Comparison of ENCODE assay signal across 8 mouse cellular contexts in the genomic region with DNA sequence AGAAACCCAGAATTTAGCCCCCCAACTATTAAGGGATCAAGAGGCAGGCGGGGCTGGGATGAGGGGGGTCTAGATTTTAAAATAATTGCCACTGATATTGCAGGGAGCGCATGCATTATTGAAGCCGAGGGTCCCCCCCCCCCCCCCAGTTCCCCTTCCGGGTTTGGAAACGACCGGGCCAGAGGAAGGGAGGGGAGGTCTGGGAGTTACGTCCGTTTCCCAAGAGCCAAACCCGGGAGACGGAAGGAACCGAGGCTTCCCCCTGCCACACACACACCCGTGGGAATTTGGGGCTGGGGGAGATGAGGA. TPM values are rescaled to one million over a fixed set of nuclear protein-coding genes. Genes with fewer than 3 reads are reported as not detected.
DNase-seq lines count a peak whose midpoint lies in the region; ATAC-seq and TF ChIP-seq lines count a peak whose summit lies in the region.

No protein-coding gene starts in this region.

- 0 out of 2 replicates have a peak, but pooled peaks have one; percentile 12 for ATAC-seq in embryonic facial prominence, embryonic 15.5 days (ENCODE audit: insufficient number of reproducible peaks, low FRiP score, low TSS enrichment, low read depth)
- no peak for ATAC-seq in neural tube, embryonic 14.5 days (ENCODE audit: low read depth)

- intact Hi-C loops in left cerebral cortex, postnatal 10 days (cut with DNase I) = loop anchor here (5.0 kb wide), 1 partner anchor 55 kb away; no protein-coding TSS in a partner anchor

- H3K27me3 ChIP-seq in liver, adult 2 months (ENCODE audit: control insufficient read depth, insufficient read depth, low read length) = no peaks in the 10 kb centered on the region
- no peaks in the 10 kb centered on the region for H3K27me3 ChIP-seq in embryonic facial prominence, embryonic 15.5 days
- no peaks in the 10 kb centered on the region for H3K27me3 ChIP-seq in limb, embryonic 10.5 days (ENCODE audit: low read depth, poor library complexity, severe bottlenecking)
- no peaks in the 10 kb centered on the region for H3K27me3 ChIP-seq in neural tube, embryonic 14.5 days (ENCODE audit: control insufficient read depth, insufficient read depth, low read length)

- H3K4me2 ChIP-seq in embryonic facial prominence, embryonic 15.5 days (replicated peaks) = peak overlapping the region; percentile 83
- peak overlapping the region; percentile 93 for H3K4me2 ChIP-seq in neural tube, embryonic 14.5 days (ENCODE audit: low read depth, low read length)

- peaks cover 19% of the 10 kb centered on the region for H3K79me2 ChIP-seq in liver, adult 2 months (ENCODE audit: control insufficient read depth, insufficient read depth, low read length)

- peaks cover 9% of the 10 kb centered on the region for H3K36me3 ChIP-seq in liver, adult 2 months (ENCODE audit: control insufficient read depth, insufficient read depth, low read length)
- peaks cover 24% of the 10 kb centered on the region for H3K36me3 ChIP-seq in embryonic facial prominence, embryonic 15.5 days
- H3K36me3 ChIP-seq in limb, embryonic 10.5 days = peaks cover 29% of the 10 kb centered on the region
- peaks cover 21% of the 10 kb centered on the region for H3K36me3 ChIP-seq in neural tube, embryonic 14.5 days (ENCODE audit: control insufficient read depth, insufficient read depth, low read length)

- peak overlapping the region; percentile 92 for H3K27ac ChIP-seq in liver, adult 2 months (replicated peaks; ENCODE audit: insufficient read depth, low read depth, low read length)
- H3K27ac ChIP-seq in embryonic facial prominence, embryonic 15.5 days (replicated peaks) = peak overlapping the region; percentile 94
- peak overlapping the region; percentile 97 for H3K27ac ChIP-seq in limb, embryonic 10.5 days
- H3K27ac ChIP-seq in neural tube, embryonic 14.5 days (ENCODE audit: low read depth, low read length) = peak overlapping the region; percentile 94

- WGBS in liver, adult 2 months = 0% methylated on average over 12 of the region's 12 CpGs
- WGBS in embryonic facial prominence, embryonic 15.5 days = 0% methylated on average over 11 of the region's 12 CpGs
- under 1% methylated on average over 12 of the region's 12 CpGs for WGBS in limb, embryonic 10.5 days
- WGBS in neural tube, embryonic 14.5 days = 0% methylated on average over 10 of the region's 12 CpGs

- TF ChIP-seq POLR2A in liver, adult 2 months (IDR thresholded peaks at IDR 0.05; ENCODE audit: extremely low read depth, insufficient read depth, low read length) = no peak

- H3K9me3 ChIP-seq in embryonic facial prominence, embryonic 15.5 days (replicated peaks) = no peaks in the 10 kb centered on the region
- H3K9me3 ChIP-seq in limb, embryonic 10.5 days (replicated peaks) = no peaks in the 10 kb centered on the region
- no peaks in the 10 kb centered on the region for H3K9me3 ChIP-seq in neural tube, embryonic 14.5 days (ENCODE audit: control insufficient read depth, low read length)

- no peak for TF ChIP-seq CTCF in liver, adult 2 months (IDR thresholded peaks at IDR 0.05; ENCODE audit: low read depth, low read length)

- peak overlapping the region; percentile 83 for H3K9ac ChIP-seq in liver, adult 2 months (ENCODE audit: low read depth, low read length)
- peak overlapping the region; percentile 82 for H3K9ac ChIP-seq in embryonic facial prominence, embryonic 15.5 days
- H3K9ac ChIP-seq in neural tube, embryonic 14.5 days (replicated peaks; ENCODE audit: low read depth, low read length) = peak overlapping the region; percentile 93

- H3K4me3 ChIP-seq in liver, adult 2 months (ENCODE audit: insufficient read depth, low read depth, low read length) = peak overlapping the region; percentile 78
- H3K4me3 ChIP-seq in embryonic facial prominence, embryonic 15.5 days (replicated peaks) = peak overlapping the region; percentile 75
- H3K4me3 ChIP-seq in limb, embryonic 10.5 days = peak overlapping the region; percentile 77
- peak overlapping the region; percentile 94 for H3K4me3 ChIP-seq in neural tube, embryonic 14.5 days (ENCODE audit: low read depth, low read length)

- no peak for DNase-seq in liver, adult 2 months (ENCODE audit: extremely low read depth, low read depth, low spot score)
- DNase-seq in liver = no peak
- no peak for DNase-seq in limb, embryonic 10.5 days (ENCODE audit: low spot score)
- DNase-seq in ovary, postnatal 14 days (ENCODE audit: low spot score) = no peak
- DNase-seq in left cerebral cortex, postnatal 10 days (ENCODE audit: extremely low spot score in 1 of 2, low spot score in 2 of 2) = no peak
- DNase-seq in urinary bladder, postnatal 36 days (ENCODE audit: low spot score in 2 of 2) = no peak

- H3K4me1 ChIP-seq in liver, adult 2 months (ENCODE audit: control insufficient read depth, insufficient read depth, low read length) = peaks cover 7% of the 10 kb centered on the region; the same call in 1 of the 2 replicates
- H3K4me1 ChIP-seq in embryonic facial prominence, embryonic 15.5 days = peaks cover 28% of the 10 kb centered on the region
- H3K4me1 ChIP-seq in limb, embryonic 10.5 days = peaks cover 41% of the 10 kb centered on the region
- peaks cover 9% of the 10 kb centered on the region; the same call in 1 of the 2 replicates for H3K4me1 ChIP-seq in neural tube, embryonic 14.5 days (ENCODE audit: control insufficient read depth, insufficient read depth, low read length)

RNA-seq across cellular contexts. Expression of gene Epo, which starts 0.3 kb away (rescaled TPM):
- total RNA-seq in liver, adult 2 months (2014; rRNA removed) = not detected in 2 replicates
- not detected in 2 replicates for polyA plus RNA-seq in liver, adult 2 months (2012; rRNA removed)
- polyA plus RNA-seq in embryonic facial prominence, embryonic 15.5 days (2015; fragmentation: Nextera tagmentation; extraction: Ambion mirVana) = not detected in 2 replicates
- 1.5 and 2.4 TPM in 2 replicates for polyA plus RNA-seq in limb, embryonic 10.5 days (2016; fragmentation: Nextera tagmentation; extraction: Ambion mirVana)
- not detected in 2 replicates for polyA plus RNA-seq in neural tube, embryonic 14.5 days (2014; fragmentation: Nextera tagmentation; extraction: Ambion mirVana)
- total RNA-seq in left cerebral cortex, postnatal 10 days (2021) = not detected

RNA-seq across cellular contexts. Expression of gene Gnb2, which starts 0.5 kb away (rescaled TPM):
- total RNA-seq in liver, adult 2 months (2014; rRNA removed) = 87.2 and 134 TPM in 2 replicates
- 332 and 431 TPM in 2 replicates for polyA plus RNA-seq in liver, adult 2 months (2012; rRNA removed)
- polyA plus RNA-seq in embryonic facial prominence, embryonic 15.5 days (2015; fragmentation: Nextera tagmentation; extraction: Ambion mirVana) = 442 and 451 TPM in 2 replicates
- polyA plus RNA-seq in limb, embryonic 10.5 days (2016; fragmentation: Nextera tagmentation; extraction: Ambion mirVana) = 257 and 295 TPM in 2 replicates
- polyA plus RNA-seq in neural tube, embryonic 14.5 days (2014; fragmentation: Nextera tagmentation; extraction: Ambion mirVana) = 553 and 557 TPM in 2 replicates
- total RNA-seq in left cerebral cortex, postnatal 10 days (2021) = 1,000 to 10,000 TPM in 1 of 2 experiments, 100 to 1,000 TPM in 1; 996 to 1,005 TPM

RNA-seq across cellular contexts. Expression of gene Gigyf1, which starts 14.4 kb away (rescaled TPM):
- 2.7 and 4.2 TPM in 2 replicates for total RNA-seq in liver, adult 2 months (2014; rRNA removed)
- polyA plus RNA-seq in liver, adult 2 months (2012; rRNA removed) = 9.3 and 14.0 TPM in 2 replicates
- 12.7 and 15.5 TPM in 2 replicates for polyA plus RNA-seq in embryonic facial prominence, embryonic 15.5 days (2015; fragmentation: Nextera tagmentation; extraction: Ambion mirVana)
- polyA plus RNA-seq in limb, embryonic 10.5 days (2016; fragmentation: Nextera tagmentation; extraction: Ambion mirVana) = 13.5 and 14.6 TPM in 2 replicates
- 16.3 and 21.2 TPM in 2 replicates for polyA plus RNA-seq in neural tube, embryonic 14.5 days (2014; fragmentation: Nextera tagmentation; extraction: Ambion mirVana)
- total RNA-seq in left cerebral cortex, postnatal 10 days (2021) = 10 to 100 TPM; 43.0 TPM

RNA-seq across cellular contexts. Expression of gene Actl6b, which starts 20.6 kb away (rescaled TPM):
- not detected in 2 replicates for total RNA-seq in liver, adult 2 months (2014; rRNA removed)
- polyA plus RNA-seq in liver, adult 2 months (2012; rRNA removed) = not detected in 2 replicates
- 1.4 and 2.8 TPM in 2 replicates for polyA plus RNA-seq in embryonic facial prominence, embryonic 15.5 days (2015; fragmentation: Nextera tagmentation; extraction: Ambion mirVana)
- polyA plus RNA-seq in limb, embryonic 10.5 days (2016; fragmentation: Nextera tagmentation; extraction: Ambion mirVana) = not detected in 2 replicates
- 206 and 236 TPM in 2 replicates for polyA plus RNA-seq in neural tube, embryonic 14.5 days (2014; fragmentation: Nextera tagmentation; extraction: Ambion mirVana)
- 100 to 1,000 TPM; 151 to 152 TPM for total RNA-seq in left cerebral cortex, postnatal 10 days (2021)

RNA-seq across cellular contexts. Expression of gene Pop7, which starts 30.4 kb away (rescaled TPM):
- total RNA-seq in liver, adult 2 months (2014; rRNA removed) = 5.9 and 8.0 TPM in 2 replicates
- 15.4 and 17.8 TPM in 2 replicates for polyA plus RNA-seq in liver, adult 2 months (2012; rRNA removed)
- 45.1 and 45.9 TPM in 2 replicates for polyA plus RNA-seq in embryonic facial prominence, embryonic 15.5 days (2015; fragmentation: Nextera tagmentation; extraction: Ambion mirVana)
- polyA plus RNA-seq in limb, embryonic 10.5 days (2016; fragmentation: Nextera tagmentation; extraction: Ambion mirVana) = 53.2 and 63.4 TPM in 2 replicates
- 82.9 and 98.3 TPM in 2 replicates for polyA plus RNA-seq in neural tube, embryonic 14.5 days (2014; fragmentation: Nextera tagmentation; extraction: Ambion mirVana)
- total RNA-seq in left cerebral cortex, postnatal 10 days (2021) = 10 to 100 TPM; 36.5 to 36.8 TPM
